In genomic region chr13:52003946-52004539, GRCm38 (mm10) we compare ENCODE assay signal across 24 mouse cellular contexts.
DNase-seq lines count a peak whose midpoint lies in the region; ATAC-seq lines count a peak whose summit lies in the region.
"Had no signal": no experiment of that assay in that cellular context is flagged by ENCODE, and none has a peak within 500 bp of the region (broad histone marks: within the 10 kb centered on the region; RNA-seq: fewer than 3 reads in every experiment).

No protein-coding gene starts in this region.

- H3K27ac ChIP-seq in forebrain, embryonic 16.5 days (ENCODE audit: low read length): no peak overlapping the region
- H3K27ac ChIP-seq in hindbrain, embryonic 14.5 days: no peak overlapping the region
- H3K27ac ChIP-seq: forebrain, embryonic 13.5 days; heart, embryonic 13.5 days; hindbrain, postnatal 0 days; midbrain, embryonic 10.5 days; neural tube, embryonic 12.5 days; stomach, postnatal 0 days had no signal

- ATAC-seq in common myeloid progenitor, adult 5-6 weeks (replicated peaks; ENCODE audit: low read depth, poor library complexity, severe bottlenecking): peak; percentile 92
- ATAC-seq in megakaryocyte progenitor cell, adult 5-6 weeks (replicated peaks; ENCODE audit: poor library complexity): peak; percentile 83
- no peak for ATAC-seq in forebrain, embryonic 16.5 days
- ATAC-seq in hindbrain, embryonic 14.5 days (ENCODE audit: low FRiP score): no peak
- ATAC-seq: forebrain, embryonic 13.5 days; hindbrain, postnatal 0 days had no signal

- H3K4me1 ChIP-seq in forebrain, embryonic 16.5 days (replicated peaks; ENCODE audit: control insufficient read depth, insufficient read depth, low read length): no peaks in the 10 kb centered on the region
- no peaks in the 10 kb centered on the region for H3K4me1 ChIP-seq in hindbrain, embryonic 14.5 days (replicated peaks; ENCODE audit: control insufficient read depth, insufficient read depth, low read length)
- H3K4me1 ChIP-seq: neural tube, embryonic 12.5 days had no signal

- no peaks in the 10 kb centered on the region for H3K27me3 ChIP-seq in forebrain, embryonic 16.5 days (replicated peaks; ENCODE audit: control insufficient read depth, insufficient read depth, low read length)
- H3K27me3 ChIP-seq in hindbrain, embryonic 14.5 days (ENCODE audit: control insufficient read depth, insufficient read depth, low read length): no peaks in the 10 kb centered on the region
- H3K27me3 ChIP-seq: CH12.LX; forebrain, embryonic 13.5 days; heart, embryonic 13.5 days; neural tube, embryonic 12.5 days had no signal

- no peaks in the 10 kb centered on the region for H3K36me3 ChIP-seq in forebrain, embryonic 16.5 days (ENCODE audit: control insufficient read depth, insufficient read depth)
- no peaks in the 10 kb centered on the region for H3K36me3 ChIP-seq in hindbrain, embryonic 14.5 days (replicated peaks; ENCODE audit: control insufficient read depth, insufficient read depth)
- H3K36me3 ChIP-seq: heart, embryonic 13.5 days; midbrain, embryonic 10.5 days; neural tube, embryonic 12.5 days had no signal

- WGBS in forebrain, embryonic 16.5 days: 84% methylated on average over 5 of the region's 5 CpGs
- WGBS in hindbrain, embryonic 14.5 days: 92% methylated on average over 5 of the region's 5 CpGs

- no peak overlapping the region for H3K4me3 ChIP-seq in forebrain, embryonic 16.5 days (replicated peaks; ENCODE audit: low read length)
- no peak overlapping the region for H3K4me3 ChIP-seq in hindbrain, embryonic 14.5 days (replicated peaks; ENCODE audit: low read length)
- H3K4me3 ChIP-seq: erythroblast, embryonic 14.5 days; forebrain, embryonic 13.5 days; heart, embryonic 13.5 days; midbrain, embryonic 10.5 days; neural tube, embryonic 12.5 days had no signal

- H3K9me3 ChIP-seq in forebrain, embryonic 16.5 days (ENCODE audit: control insufficient read depth, low read length): no peaks in the 10 kb centered on the region
- H3K9me3 ChIP-seq in hindbrain, embryonic 14.5 days (ENCODE audit: control insufficient read depth, low read length): no peaks in the 10 kb centered on the region
- H3K9me3 ChIP-seq: forebrain, embryonic 13.5 days; heart, embryonic 13.5 days; midbrain, embryonic 10.5 days; neural tube, embryonic 12.5 days had no signal

- no peak overlapping the region for H3K4me2 ChIP-seq in forebrain, embryonic 16.5 days (ENCODE audit: low read length)
- H3K4me2 ChIP-seq in hindbrain, embryonic 14.5 days (replicated peaks): no peak overlapping the region
- H3K4me2 ChIP-seq: forebrain, embryonic 13.5 days; heart, embryonic 13.5 days; neural tube, embryonic 12.5 days had no signal

- DNase-seq in thymus, postnatal 25 days: peak; percentile 28
- DNase-seq in thymus, adult 18-20 months: no peak
- no peak for DNase-seq in adrenal gland, adult 18-20 months (ENCODE audit: low spot score in 2 of 2)
- no peak for DNase-seq in hindbrain, embryonic 14.5 days (ENCODE audit: low spot score)
- DNase-seq: adrenal gland, adult 2 months; cerebellum, adult 8-10 months; gastrocnemius, postnatal 14 days; heart, adult 18-20 months; kidney, adult 8-10 months; kidney, postnatal 14 days; layer of hippocampus, adult 9-11 months; lung, postnatal 14 days; right cerebral cortex, postnatal 4 days had no signal

- H3K9ac ChIP-seq in forebrain, embryonic 16.5 days (replicated peaks; ENCODE audit: low read depth, low read length): no peak overlapping the region
- no peak overlapping the region for H3K9ac ChIP-seq in hindbrain, embryonic 14.5 days
- H3K9ac ChIP-seq: forebrain, embryonic 13.5 days; heart, embryonic 13.5 days; neural tube, embryonic 12.5 days had no signal

Comparison
In these comparisons a context has a peak if more than half of its experiments do, and no peak if none do; other contexts are left out.
1. ATAC-seq: peak in common myeloid progenitor, adult 5-6 weeks (single experiment) and megakaryocyte progenitor cell, adult 5-6 weeks (single experiment); none in forebrain, embryonic 16.5 days (single experiment) and hindbrain, embryonic 14.5 days (single experiment).